16 mouse cellular contexts compared by ENCODE assay signal in the genomic region with DNA sequence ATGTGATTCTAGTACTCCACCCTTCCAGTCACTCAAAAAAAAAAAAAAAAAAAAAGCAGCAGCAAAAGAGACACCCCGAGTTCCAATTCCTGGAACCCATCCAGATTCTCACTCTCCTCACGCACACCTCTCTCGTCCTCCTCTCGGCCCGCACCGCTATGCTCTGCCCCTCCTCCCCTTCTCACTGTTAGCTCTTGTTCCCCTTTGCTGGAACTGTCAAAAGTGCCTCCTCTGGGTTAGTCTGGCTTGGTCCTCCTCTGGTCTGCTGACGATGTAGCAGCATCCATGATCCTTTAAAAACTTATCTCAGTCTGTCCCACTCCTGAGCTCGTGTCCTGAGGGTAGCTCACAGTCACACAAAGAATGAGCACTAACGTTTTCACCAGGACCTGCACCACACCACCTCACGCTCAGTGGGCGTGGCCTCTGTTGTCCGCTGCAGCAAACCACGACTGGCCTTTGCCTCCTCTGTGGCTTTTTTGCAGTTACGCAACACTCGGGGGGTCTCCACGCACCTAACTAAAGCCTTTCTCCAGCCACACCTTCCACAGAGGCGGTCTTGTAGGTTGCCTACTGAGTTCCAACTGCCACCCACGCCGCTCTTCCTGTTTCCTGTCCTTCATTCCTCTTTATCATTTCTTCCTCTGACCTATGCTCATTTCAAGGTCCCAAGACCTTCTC. TPM values are rescaled to one million over a fixed set of nuclear protein-coding genes. Genes with fewer than 3 reads are reported as not detected.
DNase-seq lines count a peak whose midpoint lies in the region; ATAC-seq and TF ChIP-seq lines count a peak whose summit lies in the region.
"Had no signal": no experiment of that assay in that cellular context is flagged by ENCODE, and none has a peak within 500 bp of the region (broad histone marks: within the 10 kb centered on the region; RNA-seq: fewer than 3 reads in every experiment).

No protein-coding gene starts in this region.

- no peak overlapping the region for H3K27ac ChIP-seq in testis, adult 2 months (ENCODE audit: control insufficient read depth, insufficient read depth, low read depth, low read length)
- no peak overlapping the region for H3K27ac ChIP-seq in liver, postnatal 0 days (ENCODE audit: low read depth)
- H3K27ac ChIP-seq: embryonic facial prominence, embryonic 10.5 days; limb, embryonic 10.5 days; lung, embryonic 15.5 days; midbrain, embryonic 13.5 days had no signal

- H3K4me1 ChIP-seq in erythroblast, embryonic 14.5 days (ENCODE audit: control insufficient read depth) = peaks cover 4% of the 10 kb centered on the region
- peaks cover 5% of the 10 kb centered on the region for H3K4me1 ChIP-seq in testis, adult 2 months (ENCODE audit: control insufficient read depth, insufficient read depth, low read length)
- H3K4me1 ChIP-seq in liver, postnatal 0 days (ENCODE audit: insufficient read depth) = peaks cover 5% of the 10 kb centered on the region; the same call in 1 of the 2 replicates
- H3K4me1 ChIP-seq: embryonic facial prominence, embryonic 10.5 days; limb, embryonic 10.5 days; midbrain, embryonic 13.5 days had no signal

- no peak for DNase-seq in testis, postnatal 10 days (ENCODE audit: low spot score)
- peak; percentile 24 for DNase-seq in liver, postnatal 0 days
- DNase-seq in adipocyte (ENCODE audit: low spot score) = no peak
- no peak for DNase-seq in retina, embryonic 14.5 days (ENCODE audit: low spot score)
- no peak for DNase-seq in layer of hippocampus, postnatal 10 days (ENCODE audit: low spot score in 2 of 2)
- DNase-seq: adrenal gland, adult 2 months; cerebellum, adult 8-10 months; gastrocnemius, postnatal 36 days; kidney, postnatal 10 days had no signal

- no peak overlapping the region for H3K9ac ChIP-seq in liver, postnatal 0 days (replicated peaks)
- H3K9ac ChIP-seq: lung, embryonic 15.5 days; midbrain, embryonic 13.5 days had no signal

- H3K27me3 ChIP-seq in erythroblast, embryonic 14.5 days (ENCODE audit: control insufficient read depth) = no peaks in the 10 kb centered on the region
- no peaks in the 10 kb centered on the region for H3K27me3 ChIP-seq in testis, adult 2 months (ENCODE audit: control insufficient read depth, insufficient read depth, low read length)
- H3K27me3 ChIP-seq in liver, postnatal 0 days (ENCODE audit: insufficient read depth, low read length) = no peaks in the 10 kb centered on the region
- H3K27me3 ChIP-seq: lung, embryonic 15.5 days; midbrain, embryonic 13.5 days had no signal

- peak overlapping the region; percentile 62 for H3K4me2 ChIP-seq in liver, postnatal 0 days (ENCODE audit: low read depth, low read length)
- H3K4me2 ChIP-seq: lung, embryonic 15.5 days; midbrain, embryonic 13.5 days had no signal

- ATAC-seq in erythroblast, adult 5-6 weeks (replicated peaks; ENCODE audit: low FRiP score, poor library complexity, severe bottlenecking) = no peak
- ATAC-seq in liver, postnatal 0 days = no peak
- ATAC-seq: midbrain, embryonic 13.5 days had no signal

- WGBS in liver, postnatal 0 days (ENCODE audit: insufficient replicate concordance) = 17% methylated on average over 19 of the region's 19 CpGs

- no peak for TF ChIP-seq POLR2A in testis, adult 2 months (IDR thresholded peaks at IDR 0.05; ENCODE audit: control insufficient read depth, low read depth, low read length)

- peak overlapping the region; percentile 7 for H3K4me3 ChIP-seq in erythroblast, embryonic 14.5 days (replicated peaks)
- H3K4me3 ChIP-seq in testis, adult 2 months (ENCODE audit: control insufficient read depth, low read depth, low read length) = peak overlapping the region; percentile 19
- H3K4me3 ChIP-seq in liver, postnatal 0 days (ENCODE audit: low read depth, low read length) = no peak overlapping the region
- H3K4me3 ChIP-seq: embryonic facial prominence, embryonic 10.5 days; limb, embryonic 10.5 days; lung, embryonic 15.5 days; midbrain, embryonic 13.5 days had no signal

- TF ChIP-seq CTCF in testis, adult 2 months (IDR thresholded peaks at IDR 0.05; ENCODE audit: control insufficient read depth, insufficient read depth, insufficient replicate concordance, low read depth, low read length) = no peak
- no peak for TF ChIP-seq CTCF in liver, postnatal 0 days (IDR thresholded peaks at IDR 0.05; ENCODE audit: low read depth)

- no peak for TF ChIP-seq EP300 in liver, postnatal 0 days (IDR thresholded peaks at IDR 0.05; ENCODE audit: low read depth)

- no peaks in the 10 kb centered on the region for H3K9me3 ChIP-seq in erythroblast, embryonic 14.5 days (ENCODE audit: control insufficient read depth, low read length)
- peaks cover 2% of the 10 kb centered on the region; the same call in 1 of the 2 replicates for H3K9me3 ChIP-seq in liver, postnatal 0 days (ENCODE audit: low read length)
- H3K9me3 ChIP-seq: embryonic facial prominence, embryonic 10.5 days; limb, embryonic 10.5 days; lung, embryonic 15.5 days; midbrain, embryonic 13.5 days had no signal

- H3K36me3 ChIP-seq in erythroblast, embryonic 14.5 days (ENCODE audit: control insufficient read depth) = no peaks in the 10 kb centered on the region
- no peaks in the 10 kb centered on the region for H3K36me3 ChIP-seq in testis, adult 2 months (ENCODE audit: control insufficient read depth, insufficient read depth, low read length)
- no peaks in the 10 kb centered on the region for H3K36me3 ChIP-seq in liver, postnatal 0 days (replicated peaks; ENCODE audit: insufficient read depth, low read length)
- H3K36me3 ChIP-seq: embryonic facial prominence, embryonic 10.5 days; limb, embryonic 10.5 days; lung, embryonic 15.5 days; midbrain, embryonic 13.5 days had no signal

RNA-seq across cellular contexts. Expression of a gene that starts 20.8 kb away (rescaled TPM):
- polyA plus RNA-seq in erythroblast, embryonic 14.5 days (2012) = 0.07 TPM in 1 of 2 replicates, not detected in the other
- total RNA-seq in erythroblast, adult 5-6 weeks (2015; ENCODE audit: low replicate concordance) = 5.4 and 7.3 TPM in 2 replicates
- total RNA-seq in erythroblast, adult 5-6 weeks (2017; ENCODE audit: low replicate concordance) = 2.3 and 2.9 TPM in 2 replicates
- 17.4 and 18.5 TPM in 2 replicates for polyA plus RNA-seq in testis, adult 2 months (2012; rRNA removed)
- 2.8 and 3.0 TPM in 2 replicates for polyA plus RNA-seq in liver, postnatal 0 days (2015; fragmentation: Nextera tagmentation; extraction: Ambion mirVana)
- total RNA-seq in layer of hippocampus, postnatal 10 days (2021) = under 1 TPM; 0.51 to 0.73 TPM

RNA-seq across cellular contexts. Expression of a gene that starts 30.5 kb away (rescaled TPM):
- polyA plus RNA-seq in erythroblast, embryonic 14.5 days (2012) = not detected in 2 replicates
- not detected in 2 replicates for total RNA-seq in erythroblast, adult 5-6 weeks (2015; ENCODE audit: low replicate concordance)
- not detected in 2 replicates for total RNA-seq in erythroblast, adult 5-6 weeks (2017; ENCODE audit: low replicate concordance)
- polyA plus RNA-seq in testis, adult 2 months (2012; rRNA removed) = 0.28 and 0.67 TPM in 2 replicates
- 0.85 TPM in 1 of 2 replicates, not detected in the other for polyA plus RNA-seq in liver, postnatal 0 days (2015; fragmentation: Nextera tagmentation; extraction: Ambion mirVana)
- under 1 TPM; 0.33 to 0.41 TPM for total RNA-seq in layer of hippocampus, postnatal 10 days (2021)
- polyA plus RNA-seq: adrenal gland, adult 2 months; embryonic facial prominence, embryonic 10.5 days; midbrain, embryonic 13.5 days had no signal
